Mouse (Mus musculus) intestine, embryonic 16.5 days (tissue): ENCODE measurements around the gene Trim43b. TPM values are rescaled to one million over a fixed set of nuclear protein-coding genes. Genes with fewer than 3 reads are reported as not detected.
"Not testable (repeated sequence)": the region's sequence is repeated elsewhere in the genome, so short reads cannot be mapped to it uniquely, and the experiment has no call there.

ENCODE experiments used
- ATAC-seq: fragments of 200-750 bp; cut with Nextera tagmentation; 2 replicates; pipeline ENCODE4 v1.8.0; 2017; ENCODE audit warnings: moderate TSS enrichment, moderate library complexity
- H3K27ac ChIP-seq: fragments of 300-500 bp; sonication (generic); 2 replicates; pipeline ENCODE4 v1.5.1; 2014; ENCODE audit warnings: mild to moderate bottlenecking, low read length
- H3K27me3 ChIP-seq: fragments of 300-500 bp; sonication (generic); replicated peaks from 2 replicates; pipeline ENCODE4 v1.6.1; 2014; ENCODE audit warnings: low read length, control low read depth, mixed read lengths; ENCODE audit not compliant: control insufficient read depth, insufficient read depth
- H3K36me3 ChIP-seq: fragments of 300-500 bp; sonication (generic); 2 replicates; pipeline ENCODE4 v1.6.1; 2014; ENCODE audit warnings: low read length, control low read depth; ENCODE audit not compliant: control insufficient read depth, insufficient read depth
- H3K4me1 ChIP-seq: fragments of 300-500 bp; sonication (generic); 2 replicates; pipeline ENCODE4 v1.6.1; 2014; ENCODE audit warnings: low read length, control low read depth, mixed read lengths; ENCODE audit not compliant: control insufficient read depth, insufficient read depth
- H3K4me2 ChIP-seq: fragments of 300-500 bp; sonication (generic); 2 replicates; pipeline ENCODE4 v1.6.1; 2014; ENCODE audit warnings: low read depth, low read length, control low read depth
- H3K4me3 ChIP-seq: fragments of 300-500 bp; sonication (generic); 2 replicates; pipeline ENCODE4 v1.5.1; 2014; ENCODE audit warnings: mild to moderate bottlenecking, low read length
- H3K9ac ChIP-seq: fragments of 300-500 bp; sonication (generic); 2 replicates; pipeline ENCODE4 v1.6.1; 2014; ENCODE audit warnings: low read depth, low read length
- H3K9me3 ChIP-seq: fragments of 300-500 bp; sonication (generic); 2 replicates; pipeline ENCODE4 v1.6.1; 2016; ENCODE audit warnings: low read length, control low read depth; ENCODE audit not compliant: control insufficient read depth
- WGBS: fragments of 180-500 bp; shearing (Covaris S2); extraction: QIAGEN DNeasy Blood & Tissue Kit; methylation state at CpG from one replicate; pipeline ENCODE4 v1.1.7; 2014; 5-methylcytosine and 5-hydroxymethylcytosine counted together
- polyA plus RNA-seq: library from polyadenylated mRNA; unstranded; fragments of >200 nt; fragmentation: Nextera tagmentation; extraction: Ambion mirVana; gene quantifications from 2 replicates; pipeline ENCODE4 v1.2.1, GENCODE M21; 2015

Gene Trim43b
- polyA plus RNA-seq, result not detected in 2 replicates

GRCm38 (mm10) chr9:89092735-89093134 lies at the start of gene Trim43b:
Gene Trim43b (minus strand): TSS chr9:89092835.
- ATAC-seq, result not testable (repeated sequence)
- 65% methylated on average over 1 of the region's 2 CpGs for WGBS

GRCm38 (mm10) chr9:89104576-89104975 lies 11.9 kb upstream of the Trim43b start:
- not testable (repeated sequence) for H3K4me2 ChIP-seq, H3K27me3 ChIP-seq, H3K36me3 ChIP-seq, H3K4me3 ChIP-seq, H3K4me1 ChIP-seq, ATAC-seq, H3K27ac ChIP-seq, H3K9ac ChIP-seq, H3K9me3 ChIP-seq
- 94% methylated on average over 7 of the region's 7 CpGs for WGBS

More at GRCm38 (mm10) chr9:89092735-89093134, at the start of gene Trim43b:
- H3K9me3 ChIP-seq, H3K4me2 ChIP-seq, H3K36me3 ChIP-seq, H3K4me1 ChIP-seq, H3K9ac ChIP-seq, H3K27ac ChIP-seq, H3K4me3 ChIP-seq, H3K27me3 ChIP-seq: not testable (repeated sequence)

- H3K27me3 ChIP-seq, ATAC-seq, H3K4me1 ChIP-seq, H3K36me3 ChIP-seq, H3K4me3 ChIP-seq, H3K27ac ChIP-seq, H3K4me2 ChIP-seq, H3K9ac ChIP-seq, H3K9me3 ChIP-seq: not testable (repeated sequence)
- WGBS, result 92% methylated on average over 13 of the region's 13 CpGs
Measured at GRCm38 (mm10) chr9:89086746-89087145, 5.9 kb downstream of the Trim43b start.

- not testable (repeated sequence) for H3K36me3 ChIP-seq, H3K4me3 ChIP-seq, H3K4me1 ChIP-seq, H3K4me2 ChIP-seq, H3K27ac ChIP-seq, H3K27me3 ChIP-seq, H3K9me3 ChIP-seq, H3K9ac ChIP-seq
- WGBS, result 63% methylated on average over 10 of the region's 10 CpGs
- ATAC-seq, result peak; percentile 56; the same call in 1 of the 2 replicates
Measured at GRCm38 (mm10) chr9:89079637-89080036, 13.0 kb downstream of the Trim43b start.

GRCm38 (mm10) chr9:89076508-89076907 lies 16.1 kb downstream of the Trim43b start:
- H3K4me1 ChIP-seq, H3K4me3 ChIP-seq, H3K27ac ChIP-seq, H3K27me3 ChIP-seq, H3K9me3 ChIP-seq, H3K36me3 ChIP-seq, H3K4me2 ChIP-seq, H3K9ac ChIP-seq, ATAC-seq: not testable (repeated sequence)
- 84% methylated on average over 1 of the region's 5 CpGs for WGBS

GRCm38 (mm10) chr9:89067143-89067501 lies 25.5 kb downstream of the Trim43b start:
- not testable (repeated sequence) for H3K4me1 ChIP-seq, H3K36me3 ChIP-seq, H3K9ac ChIP-seq, H3K27ac ChIP-seq, H3K4me2 ChIP-seq, H3K4me3 ChIP-seq, H3K27me3 ChIP-seq, H3K9me3 ChIP-seq
- ATAC-seq, result 0 out of 2 replicates have a peak, but pooled peaks have one; percentile 16
- 90% methylated on average over 2 of the region's 6 CpGs for WGBS

- not testable (repeated sequence) for H3K4me3 ChIP-seq, H3K36me3 ChIP-seq, H3K27ac ChIP-seq, H3K9me3 ChIP-seq, H3K9ac ChIP-seq, H3K4me2 ChIP-seq, H3K27me3 ChIP-seq, H3K4me1 ChIP-seq
- 68% methylated on average over 41 of the region's 44 CpGs for WGBS
- ATAC-seq, result peak; percentile 99
Measured at GRCm38 (mm10) chr9:89066378-89067142, 26.1 kb downstream of the Trim43b start.

Other genes starting within 250 kb of the Trim43b start
- gene Bcl2a1a, start 135.9 kb downstream of the Trim43b start, polyA plus RNA-seq, result 2.2 and 2.4 TPM in 2 replicates
- gene Bcl2a1b, start 106.4 kb upstream of the Trim43b start, polyA plus RNA-seq, result 4.1 and 5.2 TPM in 2 replicates
- 0.77 TPM in 1 of 2 replicates, not detected in the other for gene Gm29094, start 106.5 kb upstream of the Trim43b start, polyA plus RNA-seq
- gene Mthfs, start 117.8 kb upstream of the Trim43b start, polyA plus RNA-seq, result 29.8 and 36.2 TPM in 2 replicates